Mouse (Mus musculus) stomach, adult 2 months (tissue): ENCODE measurements around the gene Phf7. TPM values are rescaled to one million over a fixed set of nuclear protein-coding genes. Genes with fewer than 3 reads are reported as not detected.

Source experiments
- polyA plus RNA-seq: library from polyadenylated mRNA; depleted of rRNA; stranded (reverse); fragments of >200 nt; gene quantifications from 2 replicates; pipeline ENCODE4 v1.2.3, GENCODE M21; 2012; rRNA removed

Phf7 gene
- polyA plus RNA-seq = 1.7 and 2.4 TPM in 2 replicates

DNA sequence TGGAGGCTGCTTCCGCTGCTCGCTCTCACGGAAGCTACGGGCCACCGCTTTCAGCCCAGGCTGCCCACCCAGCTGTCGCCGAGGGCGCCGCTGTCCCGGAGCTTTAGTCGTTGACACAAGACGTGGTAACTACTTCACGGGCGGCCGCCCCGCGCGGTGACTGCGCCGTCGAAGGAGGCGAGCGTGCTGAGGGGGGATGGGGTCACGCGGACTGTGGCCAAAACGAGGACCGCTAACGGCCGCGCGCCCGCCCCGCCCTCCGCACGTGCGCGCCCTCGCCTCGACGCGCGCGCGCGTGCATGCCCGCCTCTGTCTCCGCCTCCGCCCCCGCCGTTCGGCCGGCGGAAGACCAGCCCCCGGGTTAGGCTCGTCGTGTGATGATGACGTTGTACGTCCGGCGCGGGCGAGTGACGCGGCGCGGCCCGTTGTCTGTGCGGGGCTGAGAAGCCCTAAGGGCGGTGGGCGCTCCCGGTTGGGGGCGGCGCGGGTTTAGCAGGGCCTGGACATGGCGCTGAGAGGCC is at the start of gene Phf7, which contains the start of gene Bap1:
Phf7 (minus strand) TSS at position 234 of the 521 bp plus-strand sequence.
Bap1 (plus strand) TSS at position 367 of the 521 bp plus-strand sequence.

DNA sequence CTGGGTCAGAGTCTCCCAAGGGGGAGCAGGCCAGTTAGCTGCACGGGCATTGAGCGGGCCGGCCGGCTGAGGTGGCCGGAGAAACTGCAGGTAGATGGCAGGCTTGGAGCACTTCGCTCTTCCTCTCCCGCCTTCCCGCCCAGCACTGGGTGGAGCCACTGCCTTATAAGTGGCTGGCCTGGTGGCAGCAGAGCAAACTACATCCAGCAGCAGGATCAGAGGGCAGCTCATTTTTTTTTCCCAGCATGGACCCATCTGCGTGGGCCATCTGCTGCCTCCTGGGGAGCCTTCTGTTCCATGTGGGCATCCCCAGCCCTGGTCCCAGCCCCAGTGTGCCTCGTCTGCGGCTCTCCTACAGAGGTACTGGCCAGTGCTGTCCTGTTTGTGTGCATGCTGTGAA is 33.5 kb downstream of the Phf7 start, which contains the start of gene Sema3g:
Sema3g (plus strand) TSS at position 195 of the 400 bp plus-strand sequence.

GRCm38 (mm10) chr14:31216846-31217245 is 34.3 kb downstream of the Phf7 start, which contains the start of gene Nisch:
Nisch (minus strand) TSS chr14:31216946.

GRCm38 (mm10) chr14:31208084-31208483 is 43.0 kb downstream of the Phf7 start, which contains the start of gene Tnnc1:
Tnnc1 (plus strand) TSS chr14:31208312.

Other genes starting within 250 kb of the Phf7 start
- 3.3 and 3.4 TPM in 2 replicates for gene Glt8d1, start 249.9 kb downstream of the Phf7 start, polyA plus RNA-seq
- 35.2 and 41.1 TPM in 2 replicates for gene Spcs1, start 249.6 kb downstream of the Phf7 start, polyA plus RNA-seq
- 3.6 and 4.3 TPM in 2 replicates for gene Pbrm1, start 232.2 kb downstream of the Phf7 start, polyA plus RNA-seq
- 2.6 and 2.9 TPM in 2 replicates for gene Gnl3, start 232.2 kb downstream of the Phf7 start, polyA plus RNA-seq
- gene Smim4, start 122.4 kb downstream of the Phf7 start, polyA plus RNA-seq = 54.8 and 60.7 TPM in 2 replicates
- 19.2 and 27.5 TPM in 2 replicates for gene Nt5dc2, start 120.3 kb downstream of the Phf7 start, polyA plus RNA-seq
- 23.4 and 24.9 TPM in 2 replicates for gene Stab1, start 82.7 kb downstream of the Phf7 start, polyA plus RNA-seq
- gene Tnnc1, start 43.0 kb downstream of the Phf7 start, polyA plus RNA-seq = not detected in 2 replicates
- gene Nisch, start 34.4 kb downstream of the Phf7 start, polyA plus RNA-seq = 89.8 and 106 TPM in 2 replicates
- gene Sema3g, start 33.5 kb downstream of the Phf7 start, polyA plus RNA-seq = 1.7 and 2.2 TPM in 2 replicates
- gene Bap1, start 133 bp upstream of the Phf7 start, polyA plus RNA-seq = 17.5 and 18.8 TPM in 2 replicates
- 0.02 and 0.08 TPM in 2 replicates for gene Dnah1, start 72.6 kb upstream of the Phf7 start, polyA plus RNA-seq
- 2.9 and 4.1 TPM in 2 replicates for gene Capn7, start 85.3 kb upstream of the Phf7 start, polyA plus RNA-seq
- gene Sh3bp5, start 184.8 kb upstream of the Phf7 start, polyA plus RNA-seq = 1.4 TPM in 2 replicates
- gene Eaf1, start 243.1 kb upstream of the Phf7 start, polyA plus RNA-seq = 19.3 and 20.4 TPM in 2 replicates
- gene Mettl6, start 243.7 kb upstream of the Phf7 start, polyA plus RNA-seq = 0.73 and 1.1 TPM in 2 replicates